23 mouse cellular contexts compared by ENCODE assay signal in genomic region chr8:8037929-8038328, GRCm38 (mm10).
A peak's percentile ranks its signal among the peaks of the same experiment; 100 is the strongest.
DNase-seq lines count a peak whose midpoint lies in the region; ATAC-seq lines count a peak whose summit lies in the region.
"Had no signal": no experiment of that assay in that cellular context is flagged by ENCODE, and none has a peak within 500 bp of the region (broad histone marks: within the 10 kb centered on the region; RNA-seq: fewer than 3 reads in every experiment).

No protein-coding gene starts in this region.

- no peak overlapping the region for H3K4me3 ChIP-seq in hindbrain, embryonic 11.5 days (ENCODE audit: low read depth, low read length)
- H3K4me3 ChIP-seq in hindbrain, embryonic 14.5 days (replicated peaks; ENCODE audit: low read length), result no peak overlapping the region
- H3K4me3 ChIP-seq in embryonic facial prominence, embryonic 11.5 days (ENCODE audit: low read depth, low read length), result no peak overlapping the region
- H3K4me3 ChIP-seq in neural tube, embryonic 11.5 days (ENCODE audit: low read depth, low read length), result no peak overlapping the region
- H3K4me3 ChIP-seq: heart, adult 2 months; heart, embryonic 13.5 days; hindbrain, embryonic 13.5 days; limb, embryonic 13.5 days; liver, embryonic 13.5 days; midbrain, embryonic 15.5 days had no signal

- no peaks in the 10 kb centered on the region for H3K4me1 ChIP-seq in hindbrain, embryonic 11.5 days (replicated peaks; ENCODE audit: control insufficient read depth, insufficient read depth, low read length)
- no peaks in the 10 kb centered on the region for H3K4me1 ChIP-seq in hindbrain, embryonic 14.5 days (replicated peaks; ENCODE audit: control insufficient read depth, insufficient read depth, low read length)
- H3K4me1 ChIP-seq in embryonic facial prominence, embryonic 11.5 days (ENCODE audit: control insufficient read depth, insufficient read depth, low read length), result no peaks in the 10 kb centered on the region
- no peaks in the 10 kb centered on the region for H3K4me1 ChIP-seq in neural tube, embryonic 11.5 days (ENCODE audit: control insufficient read depth, insufficient read depth, low read length)
- H3K4me1 ChIP-seq: heart, embryonic 13.5 days; hindbrain, embryonic 13.5 days; limb, embryonic 13.5 days; liver, embryonic 13.5 days; midbrain, embryonic 15.5 days had no signal

- no peak overlapping the region for H3K9ac ChIP-seq in hindbrain, embryonic 11.5 days (ENCODE audit: low read depth, low read length)
- no peak overlapping the region for H3K9ac ChIP-seq in hindbrain, embryonic 14.5 days
- no peak overlapping the region for H3K9ac ChIP-seq in embryonic facial prominence, embryonic 11.5 days (replicated peaks; ENCODE audit: low read length)
- H3K9ac ChIP-seq in neural tube, embryonic 11.5 days (ENCODE audit: low read length), result no peak overlapping the region
- H3K9ac ChIP-seq: heart, embryonic 13.5 days; hindbrain, embryonic 13.5 days; limb, embryonic 13.5 days; liver, embryonic 13.5 days; lung, embryonic 14.5 days; midbrain, embryonic 15.5 days had no signal

- no peaks in the 10 kb centered on the region for H3K36me3 ChIP-seq in hindbrain, embryonic 11.5 days (ENCODE audit: control insufficient read depth, insufficient read depth, low read length)
- no peaks in the 10 kb centered on the region for H3K36me3 ChIP-seq in hindbrain, embryonic 14.5 days (replicated peaks; ENCODE audit: control insufficient read depth, insufficient read depth)
- H3K36me3 ChIP-seq in embryonic facial prominence, embryonic 11.5 days (replicated peaks; ENCODE audit: control insufficient read depth, insufficient read depth, low read depth, low read length), result no peaks in the 10 kb centered on the region
- no peaks in the 10 kb centered on the region for H3K36me3 ChIP-seq in neural tube, embryonic 11.5 days (ENCODE audit: control insufficient read depth, insufficient read depth, low read length)
- H3K36me3 ChIP-seq: heart, embryonic 13.5 days; hindbrain, embryonic 13.5 days; limb, embryonic 13.5 days; liver, embryonic 13.5 days; midbrain, embryonic 15.5 days had no signal

- intact Hi-C loops in gastrocnemius, postnatal 14 days (cut with DNase I; ENCODE audit: low total_unique reads), result no loop called here

- no peaks in the 10 kb centered on the region for H3K9me3 ChIP-seq in hindbrain, embryonic 11.5 days (ENCODE audit: control insufficient read depth, low read length)
- H3K9me3 ChIP-seq in hindbrain, embryonic 14.5 days (ENCODE audit: control insufficient read depth, low read length), result no peaks in the 10 kb centered on the region
- no peaks in the 10 kb centered on the region for H3K9me3 ChIP-seq in embryonic facial prominence, embryonic 11.5 days (replicated peaks; ENCODE audit: control insufficient read depth, low read length)
- no peaks in the 10 kb centered on the region for H3K9me3 ChIP-seq in neural tube, embryonic 11.5 days (ENCODE audit: control insufficient read depth, low read length)
- H3K9me3 ChIP-seq: heart, embryonic 13.5 days; hindbrain, embryonic 13.5 days; limb, embryonic 13.5 days; liver, embryonic 13.5 days; midbrain, embryonic 15.5 days had no signal

- ATAC-seq in hindbrain, embryonic 11.5 days (ENCODE audit: low FRiP score), result peak; percentile 65; the same call in 1 of the 2 replicates
- ATAC-seq in hindbrain, embryonic 14.5 days (ENCODE audit: low FRiP score), result no peak
- ATAC-seq in embryonic facial prominence, embryonic 11.5 days (replicated peaks; ENCODE audit: insufficient number of reproducible peaks, low FRiP score, low TSS enrichment, low read depth), result 0 out of 2 replicates have a peak, but pooled peaks have one; percentile 52
- ATAC-seq in neural tube, embryonic 11.5 days (ENCODE audit: insufficient read depth, low FRiP score, low TSS enrichment), result peak; percentile 31; the same call in 1 of the 2 replicates
- ATAC-seq: CD4-positive, CD25-positive, alpha-beta regulatory T cell, adult 4 months; midbrain, embryonic 15.5 days had no signal

- H3K27me3 ChIP-seq in hindbrain, embryonic 11.5 days (ENCODE audit: control insufficient read depth, insufficient read depth, low read length), result no peaks in the 10 kb centered on the region
- no peaks in the 10 kb centered on the region for H3K27me3 ChIP-seq in hindbrain, embryonic 14.5 days (ENCODE audit: control insufficient read depth, insufficient read depth, low read length)
- H3K27me3 ChIP-seq in embryonic facial prominence, embryonic 11.5 days (ENCODE audit: control insufficient read depth, insufficient read depth, low read length), result no peaks in the 10 kb centered on the region
- H3K27me3 ChIP-seq in neural tube, embryonic 11.5 days (ENCODE audit: control insufficient read depth, insufficient read depth, low read length), result no peaks in the 10 kb centered on the region
- H3K27me3 ChIP-seq: heart, embryonic 13.5 days; hindbrain, embryonic 13.5 days; limb, embryonic 13.5 days; liver, embryonic 13.5 days; midbrain, embryonic 15.5 days had no signal

- H3K27ac ChIP-seq in hindbrain, embryonic 11.5 days (ENCODE audit: low read depth, low read length), result no peak overlapping the region
- no peak overlapping the region for H3K27ac ChIP-seq in hindbrain, embryonic 14.5 days
- no peak overlapping the region for H3K27ac ChIP-seq in embryonic facial prominence, embryonic 11.5 days (replicated peaks; ENCODE audit: low read depth, low read length)
- no peak overlapping the region for H3K27ac ChIP-seq in neural tube, embryonic 11.5 days (ENCODE audit: low read depth, low read length)
- H3K27ac ChIP-seq: heart, adult 2 months; heart, embryonic 13.5 days; hindbrain, embryonic 13.5 days; limb, embryonic 13.5 days; liver, embryonic 13.5 days; midbrain, embryonic 15.5 days had no signal

- DNase-seq in hindbrain, embryonic 11.5 days (ENCODE audit: low spot score), result peak; percentile 33
- DNase-seq in hindbrain, embryonic 14.5 days (ENCODE audit: low spot score), result no peak
- DNase-seq in NIH3T3 (ENCODE audit: low read depth), result peak; percentile 9
- DNase-seq in embryonic facial prominence, embryonic 11.5 days (ENCODE audit: low spot score), result no peak
- peak; percentile 26 for DNase-seq in neural tube, embryonic 11.5 days (ENCODE audit: low spot score)
- DNase-seq in layer of hippocampus, postnatal 25 days (ENCODE audit: extremely low spot score in 1 of 2, low spot score in 1 of 2), result no peak
- no peak for DNase-seq in gastrocnemius, postnatal 14 days
- DNase-seq: adrenal gland, adult 2 months; cerebellum, adult 11 months; cerebellum, adult 9-11 months; gastrocnemius, postnatal 36 days; heart, adult 2 months; heart, postnatal 14 days; kidney, postnatal 25 days; liver, embryonic 13.5 days; lung, embryonic 14.5 days; right cerebral cortex, postnatal 25 days; thymus, postnatal 14 days had no signal

- 21% methylated on average over 1 of the region's 1 CpGs for WGBS in hindbrain, embryonic 11.5 days
- WGBS in hindbrain, embryonic 14.5 days, result 32% methylated on average over 1 of the region's 1 CpGs
- WGBS in embryonic facial prominence, embryonic 11.5 days, result 30% methylated on average over 1 of the region's 1 CpGs
- 27% methylated on average over 1 of the region's 1 CpGs for WGBS in neural tube, embryonic 11.5 days

- no peak overlapping the region for H3K4me2 ChIP-seq in hindbrain, embryonic 11.5 days (replicated peaks; ENCODE audit: low read depth, low read length)
- H3K4me2 ChIP-seq in hindbrain, embryonic 14.5 days (replicated peaks), result no peak overlapping the region
- no peak overlapping the region for H3K4me2 ChIP-seq in embryonic facial prominence, embryonic 11.5 days (ENCODE audit: low read depth, low read length)
- no peak overlapping the region for H3K4me2 ChIP-seq in neural tube, embryonic 11.5 days (ENCODE audit: low read depth)
- H3K4me2 ChIP-seq: heart, embryonic 13.5 days; hindbrain, embryonic 13.5 days; limb, embryonic 13.5 days; liver, embryonic 13.5 days; lung, embryonic 14.5 days; midbrain, embryonic 15.5 days had no signal

Comparison
In these comparisons a context has a peak if more than half of its experiments do, and no peak if none do; other contexts are left out.
1. DNase-seq: peak in hindbrain, embryonic 11.5 days (single experiment), NIH3T3 (single experiment) and neural tube, embryonic 11.5 days (single experiment); none in hindbrain, embryonic 14.5 days (single experiment), embryonic facial prominence, embryonic 11.5 days (single experiment), layer of hippocampus, postnatal 25 days (0 of 2) and gastrocnemius, postnatal 14 days (single experiment).